Mouse (Mus musculus) mesoderm, embryonic 11.5 days (tissue): ENCODE results near the gene Colgalt1.

Source experiments
- DNase-seq: peaks from one replicate; pipeline ENCODE4 v3.0.0-alpha.2; 2012; ENCODE audit warnings: low read depth, low spot score

Gene Colgalt1

GRCm38 (mm10) chr8:71610822-71611651 is at the start of gene Colgalt1:
Gene Colgalt1 (plus strand): TSS chr8:71610998.
- peak; percentile 98 for DNase-seq

GRCm38 (mm10) chr8:71561401-71561800 is 49.4 kb upstream of the Colgalt1 start:
- DNase-seq, result peak; percentile 87

GRCm38 (mm10) chr8:71562751-71563150 is 48.0 kb upstream of the Colgalt1 start:
- peak; percentile 48 for DNase-seq

- DNase-seq, result no peak
Measured at GRCm38 (mm10) chr8:71563992-71564391, 46.8 kb upstream of the Colgalt1 start.

GRCm38 (mm10) chr8:71566501-71566900 is 44.3 kb upstream of the Colgalt1 start, which contains the start of gene Nxnl1:
Gene Nxnl1 (minus strand): TSS chr8:71566601.
- DNase-seq, result no peak

GRCm38 (mm10) chr8:71567587-71567986 is 43.2 kb upstream of the Colgalt1 start:
- DNase-seq, result no peak

- DNase-seq, result no peak
Measured at GRCm38 (mm10) chr8:71568387-71568937, 42.3 kb upstream of the Colgalt1 start, which contains the start of gene Slc27a1. Gene Slc27a1 (plus strand): TSS chr8:71568882.

GRCm38 (mm10) chr8:71568941-71569340 is 41.9 kb upstream of the Colgalt1 start:
- no peak for DNase-seq

GRCm38 (mm10) chr8:71569366-71570290 is 41.2 kb upstream of the Colgalt1 start:
- DNase-seq, result peak; percentile 92

GRCm38 (mm10) chr8:71570291-71570954 is 40.4 kb upstream of the Colgalt1 start:
- peak; percentile 93 for DNase-seq

- no peak for DNase-seq
Measured at GRCm38 (mm10) chr8:71572077-71572476, 38.7 kb upstream of the Colgalt1 start.

GRCm38 (mm10) chr8:71572847-71573633 is 37.8 kb upstream of the Colgalt1 start:
- no peak for DNase-seq

- no peak for DNase-seq
Measured at GRCm38 (mm10) chr8:71574426-71574825, 36.4 kb upstream of the Colgalt1 start.

GRCm38 (mm10) chr8:71575020-71575419 is 35.8 kb upstream of the Colgalt1 start:
- DNase-seq, result no peak

GRCm38 (mm10) chr8:71577856-71578387 is 32.9 kb upstream of the Colgalt1 start:
- no peak for DNase-seq

GRCm38 (mm10) chr8:71579009-71579408 is 31.8 kb upstream of the Colgalt1 start:
- DNase-seq, result no peak

GRCm38 (mm10) chr8:71579476-71579875 is 31.3 kb upstream of the Colgalt1 start:
- DNase-seq, result no peak

GRCm38 (mm10) chr8:71580201-71580600 is 30.6 kb upstream of the Colgalt1 start:
- no peak for DNase-seq

GRCm38 (mm10) chr8:71586891-71587290 is 23.9 kb upstream of the Colgalt1 start:
- DNase-seq, result no peak

- DNase-seq, result no peak
Measured at GRCm38 (mm10) chr8:71588762-71589161, 22.0 kb upstream of the Colgalt1 start.
